Mouse (Mus musculus): Measurements from ENCODE around the gene Hyal2. TPM values are rescaled to one million over a fixed set of nuclear protein-coding genes. Genes with fewer than 3 reads are reported as not detected.

Hyal2 gene
- total and polyA plus RNA-seq, 3 experiments: 40.2 to 43.6 (median 40.8) TPM

GRCm38 (mm10) chr9:107526198-107527026, 41.3 kb upstream of the Hyal2 start:
- intact Hi-C loops (cut with DNase I): no loop called here
- DNase-seq: peak; percentile 62 to 72

GRCm38 (mm10) chr9:107533791-107534407, 33.8 kb upstream of the Hyal2 start, which contains the start of gene Tmem115:
Gene Tmem115 (plus strand): TSS chr9:107533945.
- WGBS: under 1% methylated on average over 48 of the region's 48 CpGs
- peak within 1 kb of the TSS; percentile 89 for H3K4me3 ChIP-seq
- peaks cover 13% of the 10 kb centered on the region for H3K4me1 ChIP-seq (ENCODE audit: control insufficient read depth, insufficient read depth, low read length)
- intact Hi-C loops (cut with DNase I): loop anchor here (1.0 to 10.0 kb wide), 2 partner anchors 8 to 639 kb away; partner anchors contain the start of genes Cyb561d2, Manf and Nprl2
- peaks cover 5% of the 10 kb centered on the region; the same call in 1 of the 2 replicates for H3K36me3 ChIP-seq (ENCODE audit: control insufficient read depth, insufficient read depth, low read length)
- H3K79me2 ChIP-seq (replicated peaks; ENCODE audit: control insufficient read depth, insufficient read depth, low read length): peaks cover 9% of the 10 kb centered on the region
- H3K9ac ChIP-seq (ENCODE audit: low read depth, low read length): peak within 1 kb of the TSS; percentile 93
- TF ChIP-seq POLR2A (IDR thresholded peaks at IDR 0.05; ENCODE audit: insufficient read depth, low read depth, low read length) (peak; percentile 80), CTCF (IDR thresholded peaks at IDR 0.05) (peak; percentile 57), EP300 (IDR thresholded peaks at IDR 0.05; ENCODE audit: insufficient read depth, low read depth, low read length) (peak; percentile 52; the same call in 1 of the 2 replicates)
- H3K27ac ChIP-seq: peak within 1 kb of the TSS; percentile 91
- no peaks in the 10 kb centered on the region for H3K27me3 ChIP-seq (ENCODE audit: control insufficient read depth, insufficient read depth, low read length)
- DNase-seq: peak; percentile 89 to 96

More at GRCm38 (mm10) chr9:107526198-107527026, 41.3 kb upstream of the Hyal2 start:
- Histone ChIP-seq H3K27ac (no peak overlapping the region), H3K4me3 (0 out of 2 replicates have a peak overlapping the region, but pooled peaks have one; percentile 14), H3K9ac (ENCODE audit: low read depth, low read length) (no peak overlapping the region), H3K4me1 (ENCODE audit: control insufficient read depth, insufficient read depth, low read length) (no peaks in the 10 kb centered on the region), H3K79me2 (replicated peaks; ENCODE audit: control insufficient read depth, insufficient read depth, low read length) (no peaks in the 10 kb centered on the region), H3K36me3 (ENCODE audit: control insufficient read depth, insufficient read depth, low read length) (no peaks in the 10 kb centered on the region), H3K27me3 (ENCODE audit: control insufficient read depth, insufficient read depth, low read length) (peaks cover 8% of the 10 kb centered on the region; the same call in 1 of the 2 replicates)
- 14% methylated on average over 44 of the region's 44 CpGs for WGBS
- TF ChIP-seq CTCF (IDR thresholded peaks at IDR 0.05) (no peak), EP300 (IDR thresholded peaks at IDR 0.05; ENCODE audit: insufficient read depth, low read depth, low read length) (no peak)

- DNase-seq: no peak
- Histone ChIP-seq H3K4me3 (peak overlapping the region; percentile 89), H3K36me3 (ENCODE audit: control insufficient read depth, insufficient read depth, low read length) (peaks cover 5% of the 10 kb centered on the region; the same call in 1 of the 2 replicates), H3K27ac (peak overlapping the region; percentile 91), H3K4me1 (ENCODE audit: control insufficient read depth, insufficient read depth, low read length) (peaks cover 13% of the 10 kb centered on the region), H3K9ac (ENCODE audit: low read depth, low read length) (peak overlapping the region; percentile 93), H3K27me3 (ENCODE audit: control insufficient read depth, insufficient read depth, low read length) (no peaks in the 10 kb centered on the region), H3K79me2 (replicated peaks; ENCODE audit: control insufficient read depth, insufficient read depth, low read length) (peaks cover 9% of the 10 kb centered on the region)
- intact Hi-C loops (cut with DNase I): loop anchor here (10.0 kb wide), 1 partner anchor 640 kb away; the partner anchor contains the start of gene Manf
- TF ChIP-seq CTCF (IDR thresholded peaks at IDR 0.05): no peak
- no peak for TF ChIP-seq EP300 (IDR thresholded peaks at IDR 0.05; ENCODE audit: insufficient read depth, low read depth, low read length)
- TF ChIP-seq POLR2A (IDR thresholded peaks at IDR 0.05; ENCODE audit: insufficient read depth, low read depth, low read length): no peak
- under 1% methylated on average over 40 of the region's 40 CpGs for WGBS
Observed at GRCm38 (mm10) chr9:107534408-107535202, 33.1 kb upstream of the Hyal2 start.

GRCm38 (mm10) chr9:107538231-107538630, 29.5 kb upstream of the Hyal2 start:
- TF ChIP-seq POLR2A (IDR thresholded peaks at IDR 0.05; ENCODE audit: insufficient read depth, low read depth, low read length) (no peak), CTCF (IDR thresholded peaks at IDR 0.05) (no peak), EP300 (IDR thresholded peaks at IDR 0.05; ENCODE audit: insufficient read depth, low read depth, low read length) (no peak)
- Histone ChIP-seq H3K4me3 (no peak overlapping the region), H3K36me3 (ENCODE audit: control insufficient read depth, insufficient read depth, low read length) (peaks cover 5% of the 10 kb centered on the region; the same call in 1 of the 2 replicates), H3K27me3 (ENCODE audit: control insufficient read depth, insufficient read depth, low read length) (no peaks in the 10 kb centered on the region), H3K27ac (no peak overlapping the region), H3K9ac (ENCODE audit: low read depth, low read length) (no peak overlapping the region), H3K4me1 (ENCODE audit: control insufficient read depth, insufficient read depth, low read length) (peaks cover 16% of the 10 kb centered on the region), H3K79me2 (replicated peaks; ENCODE audit: control insufficient read depth, insufficient read depth, low read length) (peaks cover 9% of the 10 kb centered on the region)
- WGBS: 75% methylated on average over 7 of the region's 7 CpGs
- DNase-seq: no peak
- intact Hi-C loops (cut with DNase I): loop anchor here (10.0 kb wide), 1 partner anchor 643 kb away; the partner anchor contains the start of gene Manf

GRCm38 (mm10) chr9:107538711-107539110, 29.0 kb upstream of the Hyal2 start:
- Histone ChIP-seq H3K9ac (ENCODE audit: low read depth, low read length) (no peak overlapping the region), H3K4me1 (ENCODE audit: control insufficient read depth, insufficient read depth, low read length) (peaks cover 15% of the 10 kb centered on the region), H3K4me3 (no peak overlapping the region), H3K27ac (no peak overlapping the region), H3K79me2 (replicated peaks; ENCODE audit: control insufficient read depth, insufficient read depth, low read length) (peaks cover 9% of the 10 kb centered on the region), H3K36me3 (ENCODE audit: control insufficient read depth, insufficient read depth, low read length) (peaks cover 5% of the 10 kb centered on the region; the same call in 1 of the 2 replicates), H3K27me3 (ENCODE audit: control insufficient read depth, insufficient read depth, low read length) (no peaks in the 10 kb centered on the region)
- DNase-seq: no peak
- 90% methylated on average over 3 of the region's 3 CpGs for WGBS
- intact Hi-C loops (cut with DNase I): loop anchor here (10.0 kb wide), 1 partner anchor 644 kb away; the partner anchor contains the start of gene Manf
- TF ChIP-seq CTCF (IDR thresholded peaks at IDR 0.05) (no peak), EP300 (IDR thresholded peaks at IDR 0.05; ENCODE audit: insufficient read depth, low read depth, low read length) (no peak), POLR2A (IDR thresholded peaks at IDR 0.05; ENCODE audit: insufficient read depth, low read depth, low read length) (no peak)
